Mouse (Mus musculus) inflammation-experienced regulatory T-cells, adult 6 months (primary cell): ENCODE measurements around the gene Pde3a. TPM values are rescaled to one million over a fixed set of nuclear protein-coding genes. Genes with fewer than 3 reads are reported as not detected.

Source experiments
- ATAC-seq: one replicate; pipeline ENCODE4 v1.8.0; 2017
- polyA plus RNA-seq, 3 experiments: library from polyadenylated mRNA; unstranded; fragments of 100-300 nt; shearing (Covaris generic); gene quantifications; one replicate each; pipeline ENCODE4 v1.2.1; 2017

The Pde3a gene
- polyA plus RNA-seq, 3 experiments from 2014 or later: not detected

GRCm38 (mm10) chr6:141408758-141409157 is 159.7 kb downstream of the Pde3a start:
- no peak for ATAC-seq

DNA sequence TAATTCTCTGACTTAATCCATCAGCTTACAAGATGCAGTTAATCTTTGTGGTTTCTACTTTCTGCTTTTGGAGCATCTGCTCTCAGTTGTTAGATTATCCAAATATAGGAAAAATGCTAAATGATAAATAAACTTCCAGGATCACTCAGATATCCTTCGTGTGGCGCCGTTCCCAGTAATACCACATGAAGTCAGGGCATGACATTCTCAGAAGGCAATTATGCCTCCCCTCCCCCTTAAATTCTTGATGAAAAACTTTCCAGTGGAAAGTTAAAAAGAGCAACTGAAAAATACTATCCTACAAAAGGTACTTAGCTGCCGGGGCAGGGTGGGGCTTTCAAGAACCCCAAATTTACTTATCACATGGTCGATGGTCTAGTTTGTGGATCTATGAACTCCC is 161.8 kb downstream of the Pde3a start:
- ATAC-seq: no peak

- no peak for ATAC-seq
Observed at GRCm38 (mm10) chr6:141425114-141425513, 176.0 kb downstream of the Pde3a start.

DNA sequence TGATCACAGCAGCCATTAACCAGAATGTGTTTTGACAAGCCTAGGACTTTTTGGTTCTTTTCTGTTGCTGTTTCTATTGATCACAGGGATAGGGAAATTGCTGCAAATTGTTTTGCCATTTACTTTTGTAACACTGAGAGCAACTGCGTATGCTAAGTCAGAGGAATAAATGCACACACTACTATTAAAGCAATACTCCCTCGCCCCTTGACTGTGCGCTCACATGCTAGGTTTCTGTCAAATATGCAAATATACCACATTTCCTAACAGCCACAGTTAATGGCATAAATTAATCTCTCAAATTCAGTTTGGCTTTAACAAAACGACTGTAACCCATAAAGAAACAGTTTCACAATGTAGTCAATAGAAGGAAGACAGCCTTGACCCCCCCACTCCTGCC is 179.5 kb downstream of the Pde3a start:
- ATAC-seq: no peak

GRCm38 (mm10) chr6:141430134-141430533 is 181.1 kb downstream of the Pde3a start:
- no peak for ATAC-seq

- no peak for ATAC-seq
Observed at GRCm38 (mm10) chr6:141432271-141432974, 183.4 kb downstream of the Pde3a start.

DNA sequence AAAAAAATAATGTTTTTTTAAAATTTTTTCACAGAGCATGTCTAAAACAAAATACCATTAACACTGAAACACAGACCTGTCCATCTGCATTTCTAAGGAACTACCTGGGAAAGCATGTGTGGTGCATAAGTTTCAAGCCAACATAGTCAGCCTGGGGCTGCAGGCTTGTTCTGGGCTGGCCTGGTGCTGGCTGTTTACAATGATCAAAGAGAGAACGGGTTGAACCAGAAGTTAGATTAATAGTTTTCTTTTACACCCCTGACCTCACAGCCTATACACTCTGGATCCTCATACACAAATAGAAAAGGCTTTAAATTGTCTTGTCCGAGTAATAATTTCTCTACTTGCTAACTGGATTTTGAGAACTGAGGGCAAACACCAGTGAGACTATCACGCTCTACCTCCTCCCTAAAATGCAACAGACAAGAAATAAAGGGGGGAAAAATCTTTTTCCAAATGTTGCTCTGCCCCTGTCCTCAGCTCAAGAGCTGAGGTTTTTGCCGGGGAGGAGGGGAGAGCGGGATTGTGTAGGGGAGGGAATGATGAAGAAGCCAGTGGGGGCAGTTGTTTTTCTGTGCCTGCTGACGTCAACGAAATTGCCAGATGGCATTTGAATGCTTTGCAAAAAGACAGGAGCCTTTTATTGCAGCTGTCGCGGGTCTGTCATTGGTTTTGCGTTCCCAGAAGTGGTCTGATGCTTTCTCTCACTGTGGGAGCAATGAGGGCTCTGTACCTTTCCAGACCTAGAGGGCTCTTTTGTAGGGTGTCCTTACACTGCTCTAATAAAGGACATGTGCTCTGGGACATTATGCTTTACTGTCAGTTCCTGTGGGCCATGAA is 185.1 kb downstream of the Pde3a start:
- no peak for ATAC-seq

GRCm38 (mm10) chr6:141435160-141435559 is 186.1 kb downstream of the Pde3a start:
- no peak for ATAC-seq

GRCm38 (mm10) chr6:141439965-141440364 is 190.9 kb downstream of the Pde3a start:
- no peak for ATAC-seq

GRCm38 (mm10) chr6:141447547-141447946 is 198.5 kb downstream of the Pde3a start:
- ATAC-seq: no peak

GRCm38 (mm10) chr6:141448886-141449285 is 199.8 kb downstream of the Pde3a start:
- ATAC-seq: no peak

GRCm38 (mm10) chr6:141455335-141455734 is 206.3 kb downstream of the Pde3a start:
- no peak for ATAC-seq

- ATAC-seq: no peak
Observed at GRCm38 (mm10) chr6:141456591-141456990, 207.5 kb downstream of the Pde3a start.

DNA sequence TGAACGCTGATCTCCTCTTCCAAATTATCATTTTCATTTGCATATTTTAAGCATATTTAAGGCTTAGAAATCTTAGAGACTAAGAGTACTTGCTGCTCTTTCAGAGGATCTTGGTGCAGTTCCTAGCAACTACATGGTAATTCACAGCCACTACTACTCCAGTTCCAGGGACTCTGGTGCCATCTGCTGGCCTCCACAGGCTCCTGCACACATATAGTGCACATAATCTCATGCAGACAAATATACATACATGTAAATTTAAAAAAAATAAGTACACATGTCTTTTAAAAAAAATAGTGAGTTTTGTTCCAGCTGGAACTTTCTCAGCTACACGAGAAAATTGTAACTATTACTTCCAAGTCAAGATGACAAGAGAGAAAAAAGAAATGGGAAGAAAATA is 221.2 kb downstream of the Pde3a start:
- ATAC-seq: no peak

- no peak for ATAC-seq
Observed at GRCm38 (mm10) chr6:141474223-141474622, 225.2 kb downstream of the Pde3a start.

DNA sequence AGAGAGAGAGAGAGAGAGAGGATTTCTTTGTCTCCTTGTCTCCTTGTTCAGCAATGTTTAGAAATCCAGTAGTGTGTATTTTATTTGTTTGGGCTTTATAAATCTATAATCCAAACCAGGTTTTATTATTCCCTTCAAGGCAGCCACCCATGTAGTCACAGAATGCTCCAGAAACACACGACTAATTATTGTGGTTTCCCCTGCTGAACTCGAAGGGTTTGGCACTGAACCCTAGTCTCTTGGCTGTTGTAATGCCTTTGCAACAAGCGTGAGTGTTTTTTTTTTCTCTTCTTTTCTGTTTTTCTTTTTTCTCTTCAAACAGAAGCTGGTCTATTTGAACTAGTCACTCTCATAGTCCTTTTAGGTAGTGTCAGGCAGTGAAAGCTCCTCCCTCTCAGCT is 225.6 kb downstream of the Pde3a start:
- ATAC-seq: no peak

GRCm38 (mm10) chr6:141485302-141486021 is 236.4 kb downstream of the Pde3a start:
- ATAC-seq: no peak

DNA sequence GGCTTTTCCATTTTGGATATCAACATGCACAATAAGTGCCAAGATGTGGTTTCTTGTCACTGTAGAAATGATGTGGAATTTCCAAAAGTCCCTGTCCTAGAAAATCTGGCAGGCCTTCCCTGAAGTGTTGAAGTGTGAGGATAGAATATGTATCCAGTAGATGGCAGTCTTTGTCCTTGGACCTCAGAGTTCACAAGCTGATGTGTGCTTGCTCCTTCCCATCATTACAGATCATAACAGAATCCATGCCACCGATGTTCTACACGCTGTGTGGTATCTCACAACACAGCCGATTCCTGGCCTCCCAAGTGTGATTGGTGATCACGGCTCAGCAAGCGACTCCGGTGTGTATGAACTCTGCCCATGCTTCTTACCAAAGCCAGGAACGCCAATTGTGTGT is 238.2 kb downstream of the Pde3a start:
- no peak for ATAC-seq

DNA sequence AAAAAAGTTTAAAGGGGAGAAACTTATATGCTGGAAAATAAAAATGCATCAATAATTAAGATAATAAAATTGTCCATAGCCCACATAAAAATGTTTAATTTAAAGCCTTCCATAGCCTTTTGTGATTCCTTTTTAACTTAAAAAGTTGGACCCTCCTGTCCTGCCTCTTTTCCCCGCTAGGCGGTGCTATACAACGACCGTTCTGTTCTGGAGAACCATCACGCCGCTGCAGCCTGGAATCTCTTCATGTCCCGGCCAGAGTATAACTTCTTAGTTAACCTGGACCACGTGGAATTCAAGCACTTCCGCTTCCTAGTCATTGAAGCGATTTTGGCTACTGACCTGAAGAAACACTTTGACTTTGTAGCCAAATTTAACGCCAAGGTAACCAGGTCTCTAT is 239.6 kb downstream of the Pde3a start:
- no peak for ATAC-seq

- ATAC-seq: no peak
Observed at GRCm38 (mm10) chr6:141494909-141495308, 245.8 kb downstream of the Pde3a start.

DNA sequence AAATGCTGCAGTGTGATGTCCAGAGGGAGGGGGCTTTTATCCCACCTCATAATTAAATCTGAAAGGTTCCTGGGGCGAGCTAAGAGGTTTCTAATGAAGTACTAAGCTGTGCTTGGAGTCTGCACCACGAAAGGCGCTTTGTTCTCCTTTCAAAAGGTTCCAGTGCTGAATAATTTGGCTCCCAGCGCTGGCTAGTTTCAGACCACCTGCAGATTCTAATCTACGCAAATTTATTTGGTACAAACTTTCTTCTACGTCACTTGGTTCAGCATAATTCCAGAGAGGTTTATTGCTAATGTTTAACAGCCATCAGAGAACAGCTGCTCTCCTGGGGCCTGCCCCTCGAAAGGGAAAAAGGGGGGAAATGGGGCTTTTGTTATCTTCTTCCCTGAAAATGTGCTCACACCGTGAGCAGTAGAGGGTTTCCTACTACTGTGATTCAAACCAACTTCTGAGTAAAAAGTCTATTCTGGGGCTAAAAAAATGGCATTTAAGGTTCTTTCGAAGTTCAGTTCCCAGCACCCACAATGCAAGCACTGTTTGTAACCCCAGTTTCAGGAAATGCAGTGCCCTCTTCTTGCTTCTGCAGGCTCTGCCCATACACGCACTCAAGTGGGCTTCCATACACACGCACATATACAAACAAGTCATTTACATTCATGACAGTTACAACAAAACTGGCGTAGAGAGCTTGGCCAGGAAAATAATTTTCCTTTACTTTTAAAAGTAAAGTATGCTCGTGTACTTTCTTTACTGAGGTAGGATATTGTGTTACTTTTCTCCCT is 246.8 kb downstream of the Pde3a start:
- ATAC-seq: no peak

DNA sequence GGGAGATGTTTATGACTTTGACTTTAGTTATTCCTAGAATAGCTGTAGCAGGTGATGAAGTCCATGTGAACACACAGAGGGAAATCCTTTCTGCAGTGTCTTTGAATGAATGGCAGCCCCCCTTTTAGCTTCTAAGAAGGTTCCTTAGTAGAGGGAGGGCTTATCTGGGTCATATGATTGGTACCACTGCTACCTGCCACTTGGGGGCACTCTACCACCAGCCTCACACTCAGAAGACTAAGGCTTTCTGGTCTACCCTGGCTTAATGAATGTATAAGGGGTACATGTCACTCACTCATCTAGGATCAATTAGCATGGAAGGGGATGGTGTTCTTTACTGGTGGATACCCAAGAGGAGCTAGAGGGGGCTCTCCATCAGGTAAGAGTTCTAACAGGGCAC is 250.4 kb downstream of the Pde3a start:
- ATAC-seq: no peak

GRCm38 (mm10) chr6:141501171-141501570 is 252.1 kb downstream of the Pde3a start:
- no peak for ATAC-seq
